Mouse (Mus musculus) frontal cortex, postnatal 14 days (tissue): ENCODE data around the gene Btg2.

Experiments
- DNase-seq, 2 experiments: peaks; one replicate each; pipeline ENCODE4 v3.0.0; 2022; ENCODE audit warnings: low spot score in 2 of 2

Btg2 gene

GRCm38 (mm10) chr1:134059739-134060695 is 18.9 kb downstream of the Btg2 start:
- DNase-seq, result no peak

DNA sequence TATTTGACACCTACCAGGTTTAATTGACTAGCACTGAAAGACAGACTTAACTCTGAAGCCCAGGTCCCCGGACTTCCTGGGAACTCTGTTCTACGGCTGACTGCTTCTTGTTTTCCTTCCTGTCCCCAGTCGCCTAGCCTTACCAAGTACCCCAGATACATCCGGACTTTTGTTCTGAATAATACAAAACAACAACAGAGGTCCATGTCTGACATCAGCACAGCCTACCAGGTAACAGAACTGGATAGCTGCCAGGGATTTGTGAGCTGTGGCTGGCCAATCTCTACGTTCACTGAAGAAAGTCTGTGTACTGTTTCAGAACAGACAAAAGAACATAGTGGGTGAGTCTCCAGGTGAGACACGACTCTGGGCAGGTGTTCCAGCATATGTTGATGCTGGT is 20.1 kb downstream of the Btg2 start:
- no peak for DNase-seq

DNA sequence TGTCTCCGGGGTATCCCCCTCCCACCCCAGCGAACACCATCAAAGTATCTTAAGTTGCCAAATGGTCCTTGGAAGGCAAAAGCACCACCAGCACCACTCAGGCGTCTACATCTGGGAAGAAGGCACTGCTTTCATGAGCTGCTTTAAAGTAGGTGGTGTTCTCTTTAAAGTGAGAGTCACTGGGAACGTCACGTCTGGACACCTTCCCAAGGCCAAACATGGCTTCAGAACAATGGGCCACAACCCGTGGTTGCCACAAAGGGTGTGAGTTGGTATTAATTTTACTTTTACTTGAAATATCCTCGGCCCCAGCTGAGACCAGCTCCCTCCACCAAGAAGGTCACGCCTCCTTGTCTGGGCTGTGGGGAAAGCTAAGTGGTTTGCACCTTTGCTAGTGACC is 21.2 kb downstream of the Btg2 start:
- no peak for DNase-seq

- no peak for DNase-seq
Measured at GRCm38 (mm10) chr1:134056285-134056684, 22.6 kb downstream of the Btg2 start.

DNA sequence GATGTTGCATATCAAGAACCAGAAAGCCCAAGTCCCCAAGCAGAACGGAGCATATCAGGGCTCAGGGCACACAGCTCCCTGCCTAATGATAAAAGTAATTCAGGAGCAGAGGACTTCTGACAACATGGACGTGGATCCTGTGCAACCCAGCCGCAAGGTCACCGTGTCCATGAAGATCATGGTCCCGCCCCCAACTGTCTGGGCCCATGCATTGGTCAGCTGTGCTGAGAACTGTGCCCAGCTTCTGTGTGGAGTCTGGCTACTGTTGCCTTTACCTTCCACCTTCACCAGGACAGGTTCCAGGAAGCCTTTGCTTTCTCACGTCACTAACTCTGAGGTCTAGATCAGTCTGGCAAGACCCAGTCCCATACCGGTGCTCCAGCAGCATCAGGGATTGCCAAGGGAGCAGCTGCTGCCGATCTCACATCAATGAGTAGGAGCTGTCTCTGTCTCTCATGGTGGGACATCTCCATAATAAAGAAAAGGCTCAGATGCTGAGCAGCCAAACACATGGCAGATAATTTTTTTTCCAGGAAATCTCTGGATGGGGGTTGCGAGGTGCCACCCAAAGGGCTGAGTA is 23.2 kb downstream of the Btg2 start:
- DNase-seq, result no peak

GRCm38 (mm10) chr1:134055058-134055457 is 23.9 kb downstream of the Btg2 start:
- no peak for DNase-seq

GRCm38 (mm10) chr1:134053207-134053606 is 25.7 kb downstream of the Btg2 start:
- peak; percentile 79 to 87 for DNase-seq

- DNase-seq, result no peak
Measured at GRCm38 (mm10) chr1:134049542-134049941, 29.4 kb downstream of the Btg2 start.

- peak; percentile 68 to 77 for DNase-seq
Measured at GRCm38 (mm10) chr1:134048759-134049158, 30.2 kb downstream of the Btg2 start.

- DNase-seq, result no peak
Measured at GRCm38 (mm10) chr1:134047431-134047830, 31.5 kb downstream of the Btg2 start.

DNA sequence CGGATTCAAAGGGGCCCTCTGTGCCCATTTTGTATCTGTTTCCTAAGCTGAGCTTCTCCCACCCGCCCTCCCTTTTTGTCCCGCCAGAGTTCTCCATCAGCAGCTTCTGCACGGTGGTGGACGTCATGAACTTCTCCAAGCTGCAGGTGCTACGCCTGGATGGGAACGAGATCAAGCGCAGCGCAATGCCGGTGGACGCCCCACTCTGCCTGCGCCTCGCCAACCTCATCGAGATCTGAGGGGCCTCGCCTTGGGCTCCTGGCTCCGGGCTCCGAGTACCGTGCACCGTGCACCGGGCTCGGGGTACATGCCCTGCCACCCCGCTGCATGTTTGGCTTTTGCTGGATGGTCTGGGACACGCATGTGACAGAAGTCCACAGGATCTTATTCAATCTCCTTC is 32.5 kb downstream of the Btg2 start:
- no peak for DNase-seq

DNA sequence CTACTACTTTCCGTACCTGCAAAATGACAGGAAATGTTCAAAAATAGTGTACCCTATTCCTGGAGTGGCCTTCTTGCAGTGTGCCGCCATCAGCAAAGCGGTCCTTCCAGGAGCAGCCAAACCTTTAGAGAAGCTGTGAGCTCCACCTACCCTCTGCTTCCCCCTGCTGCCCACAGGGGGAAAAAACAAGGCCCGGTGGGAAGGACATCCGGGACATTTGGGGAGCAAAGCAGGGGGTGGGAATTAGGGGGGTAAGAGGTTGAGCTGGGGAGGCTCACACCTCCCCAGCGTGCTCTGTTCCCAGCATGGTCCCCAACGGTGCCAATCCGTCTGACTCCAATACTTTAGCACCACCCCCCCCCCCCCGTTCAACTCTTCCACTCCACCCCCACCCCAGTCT is 32.9 kb downstream of the Btg2 start:
- peak; percentile 79 to 80 for DNase-seq

GRCm38 (mm10) chr1:134044805-134045204 is 34.1 kb downstream of the Btg2 start:
- no peak for DNase-seq

GRCm38 (mm10) chr1:134042341-134042740 is 36.6 kb downstream of the Btg2 start:
- no peak for DNase-seq

GRCm38 (mm10) chr1:134041900-134042299 is 37.0 kb downstream of the Btg2 start:
- no peak for DNase-seq

DNA sequence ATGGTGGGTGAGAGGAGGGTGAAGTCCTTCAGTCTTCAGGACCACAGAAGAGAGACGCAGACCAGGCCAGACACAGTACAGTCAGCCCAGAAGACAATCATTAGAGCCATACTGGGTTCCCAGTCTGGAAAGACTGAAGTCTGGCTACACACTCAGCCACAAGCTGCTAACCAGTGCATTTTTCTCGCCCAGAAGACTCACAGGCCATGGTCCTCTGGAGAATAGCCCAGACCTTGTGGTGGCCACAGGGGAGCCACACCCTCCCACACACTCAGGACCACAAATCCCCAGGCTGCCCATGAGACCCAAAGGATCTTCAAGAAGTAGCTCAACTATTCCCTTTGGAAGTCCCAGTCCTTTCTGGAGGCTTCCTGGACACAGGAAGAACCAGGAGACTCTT is 39.6 kb downstream of the Btg2 start:
- DNase-seq, result no peak

DNA sequence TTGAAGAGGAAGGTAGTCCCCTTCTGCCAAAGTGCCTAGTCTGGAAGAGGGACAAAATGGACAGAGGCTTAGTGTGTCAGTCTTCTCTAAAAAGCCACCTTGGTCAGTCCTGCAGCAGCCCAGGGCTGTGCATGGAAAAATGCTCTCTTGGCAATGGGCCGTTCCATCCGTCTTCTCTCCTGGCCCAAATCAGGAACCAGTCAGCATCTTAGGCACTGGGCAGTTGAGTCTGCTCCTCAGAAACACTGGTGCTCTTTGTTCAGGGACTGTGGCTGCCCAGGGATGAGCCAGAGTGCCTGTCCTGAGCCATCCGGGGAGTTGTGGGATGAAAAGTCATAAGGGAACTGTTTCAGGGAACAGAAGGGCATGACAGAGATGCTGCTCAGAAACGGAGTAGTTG is 40.6 kb downstream of the Btg2 start:
- DNase-seq, result no peak

DNA sequence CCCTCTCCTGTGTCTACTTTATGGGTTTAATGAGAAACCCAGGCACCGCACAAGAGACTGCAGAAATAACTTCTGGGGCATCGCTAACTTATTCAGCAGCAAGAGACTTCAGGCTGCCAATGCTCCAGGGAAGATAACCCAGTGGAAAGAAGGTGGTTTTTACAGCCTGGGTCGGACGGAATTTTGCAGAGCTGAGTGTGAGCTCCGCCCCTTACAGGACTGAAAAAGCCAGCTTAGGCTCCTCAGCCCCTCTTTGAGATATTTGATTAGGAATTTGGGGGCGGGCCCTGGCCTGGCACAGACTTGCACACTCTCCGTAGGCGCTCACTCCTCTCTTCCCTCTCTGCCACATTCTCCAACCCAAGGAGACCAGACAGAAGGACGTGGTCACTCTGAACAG is 41.7 kb downstream of the Btg2 start, which contains the start of gene Fmod:
TSS of gene Fmod (plus strand) at position 83 of the 400 bp plus-strand sequence.
- no peak for DNase-seq

- DNase-seq, result no peak
Measured at GRCm38 (mm10) chr1:134036492-134036891, 42.4 kb downstream of the Btg2 start.

DNA sequence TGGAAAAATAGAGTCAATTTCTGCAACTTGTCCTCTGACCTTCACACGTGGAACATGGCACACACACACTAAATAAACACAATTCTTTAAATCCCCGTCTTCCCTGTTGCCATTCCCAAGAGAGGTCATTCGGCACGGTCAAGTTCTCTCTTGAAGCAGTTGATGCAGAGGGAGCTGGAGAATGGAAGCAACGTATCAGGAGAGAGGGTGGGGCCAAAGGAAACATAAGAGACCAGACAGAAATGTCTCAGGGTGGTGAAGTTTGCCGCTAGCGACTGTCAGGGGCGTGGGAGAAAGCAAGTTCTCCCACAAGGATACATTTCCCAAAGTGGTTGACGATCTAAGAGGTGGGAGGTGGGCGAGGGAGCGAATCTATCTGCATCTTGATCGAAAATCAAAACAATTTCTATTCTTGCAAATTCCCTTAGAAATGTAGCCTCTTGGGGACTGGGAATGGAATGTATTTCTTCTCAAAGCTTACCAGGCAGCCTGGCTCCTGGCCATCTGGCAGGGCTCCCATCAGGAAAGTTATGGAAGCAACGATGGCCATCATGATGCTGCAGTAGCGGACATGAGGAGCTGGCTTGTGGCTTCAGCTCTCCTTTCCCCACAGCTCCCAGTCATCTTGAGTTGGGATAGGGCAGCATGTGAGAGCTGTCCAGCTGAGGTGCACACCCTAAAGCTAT is 50.6 kb downstream of the Btg2 start:
- DNase-seq, result peak; percentile 45 to 54

- DNase-seq, result no peak
Measured at GRCm38 (mm10) chr1:134026741-134027140, 52.2 kb downstream of the Btg2 start.

- no peak for DNase-seq
Measured at GRCm38 (mm10) chr1:134025975-134026374, 52.9 kb downstream of the Btg2 start.
